Mouse (Mus musculus) urinary bladder, adult 2 months (tissue): Measurements from ENCODE around the gene Prima1. TPM values are rescaled to one million over a fixed set of nuclear protein-coding genes. Genes with fewer than 3 reads are reported as not detected.

Source experiments
- DNase-seq: peaks from one replicate; pipeline ENCODE4 v3.0.0; 2022; ENCODE audit warnings: low spot score
- polyA plus RNA-seq: library from polyadenylated mRNA; depleted of rRNA; stranded (reverse); fragments of >200 nt; gene quantifications from 2 replicates; pipeline ENCODE4 v1.2.3, GENCODE M21; 2012; rRNA removed

The Prima1 gene
- polyA plus RNA-seq, 1 experiment = 7.5 TPM

GRCm38 (mm10) chr12:103155406-103155805 is 86.5 kb downstream of the Prima1 start:
- no peak for DNase-seq

- DNase-seq = no peak
Observed at GRCm38 (mm10) chr12:103154927-103155326, 87.0 kb downstream of the Prima1 start.

- no peak for DNase-seq
Observed at GRCm38 (mm10) chr12:103150247-103150646, 91.7 kb downstream of the Prima1 start.

Other genes starting within 250 kb of the Prima1 start
- not detected in 2 replicates for gene Fam181a, start 68.8 kb upstream of the Prima1 start, polyA plus RNA-seq
- 46.8 and 55.6 TPM in 2 replicates for gene Asb2, start 113.9 kb upstream of the Prima1 start, polyA plus RNA-seq
- 10.8 and 12.5 TPM in 2 replicates for gene Otub2, start 146.5 kb upstream of the Prima1 start, polyA plus RNA-seq
- 0.49 and 0.59 TPM in 2 replicates for gene 9330161L09Rik, start 165.7 kb upstream of the Prima1 start, polyA plus RNA-seq
- gene Ddx24, start 183.7 kb upstream of the Prima1 start, polyA plus RNA-seq = 59.5 and 69.6 TPM in 2 replicates
- gene Ifi27, start 192.1 kb upstream of the Prima1 start, polyA plus RNA-seq = 201 and 267 TPM in 2 replicates
- 417 and 461 TPM in 2 replicates for gene Ifi27l2a, start 201.5 kb upstream of the Prima1 start, polyA plus RNA-seq
- gene Ifi27l2b, start 215.1 kb upstream of the Prima1 start, polyA plus RNA-seq = 0.57 and 0.78 TPM in 2 replicates